ENCODE assay signal across 8 mouse cellular contexts in the genomic region with DNA sequence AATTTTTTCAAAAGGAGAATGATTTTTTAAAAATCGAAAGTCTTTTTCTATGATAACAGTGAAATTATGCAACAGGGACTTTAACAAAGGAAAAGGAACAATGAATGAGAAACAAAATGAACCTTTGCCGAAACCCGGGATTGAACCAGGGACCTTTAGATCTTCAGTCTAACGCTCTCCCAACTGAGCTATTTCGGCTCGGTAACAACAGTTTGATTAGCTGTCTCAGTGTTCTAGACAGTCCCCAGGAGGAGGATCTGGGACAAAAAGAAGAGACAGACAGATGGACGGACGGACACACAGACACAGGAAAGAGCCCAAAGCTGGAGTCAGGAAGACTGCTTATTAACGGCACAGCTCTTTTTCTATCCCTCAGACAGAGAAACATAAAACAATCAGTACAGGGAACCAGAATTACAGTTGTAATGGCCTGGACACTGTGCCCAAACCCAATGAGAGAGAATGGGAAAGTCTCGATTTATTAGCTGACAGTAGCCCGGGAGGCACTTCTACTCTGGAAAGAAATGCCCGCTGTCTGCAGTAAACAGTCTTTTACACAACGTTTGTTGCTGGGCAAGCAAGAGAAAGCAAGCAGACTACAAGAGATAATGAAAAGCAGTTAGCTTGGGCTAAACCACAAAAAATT. TPM values are rescaled to one million over a fixed set of nuclear protein-coding genes. Genes with fewer than 3 reads are reported as not detected.
DNase-seq lines count a peak whose midpoint lies in the region; ATAC-seq and TF ChIP-seq lines count a peak whose summit lies in the region.

No protein-coding gene starts in this region.

- ATAC-seq in kidney, postnatal 0 days (replicated peaks; ENCODE audit: low FRiP score, low read depth): peak; percentile 61; the same call in 1 of the 2 replicates
- ATAC-seq in liver, embryonic 14.5 days (ENCODE audit: insufficient read depth): peak; percentile 75
- ATAC-seq in neural tube, embryonic 11.5 days (ENCODE audit: insufficient read depth, low FRiP score, low TSS enrichment): peak; percentile 41; the same call in 1 of the 2 replicates

- H3K4me3 ChIP-seq in kidney, postnatal 0 days (replicated peaks; ENCODE audit: low read depth, low read length): peak overlapping the region; percentile 30
- H3K4me3 ChIP-seq in liver, embryonic 14.5 days (ENCODE audit: insufficient read depth in 1 of 2, low read depth in 2 of 2, low read length in 2 of 2): peak overlapping the region; percentile 53 to 66
- H3K4me3 ChIP-seq in neural tube, embryonic 11.5 days (ENCODE audit: low read depth, low read length): peak overlapping the region; percentile 26

- no peaks in the 10 kb centered on the region for H3K36me3 ChIP-seq in kidney, postnatal 0 days (ENCODE audit: insufficient read depth, low read length)
- no peaks in the 10 kb centered on the region for H3K36me3 ChIP-seq in liver, embryonic 14.5 days (replicated peaks; ENCODE audit: control insufficient read depth, insufficient read depth, low read depth)
- no peaks in the 10 kb centered on the region for H3K36me3 ChIP-seq in neural tube, embryonic 11.5 days (ENCODE audit: control insufficient read depth, insufficient read depth, low read length)

- H3K4me1 ChIP-seq in kidney, postnatal 0 days (replicated peaks; ENCODE audit: insufficient read depth, low read length): no peaks in the 10 kb centered on the region
- peaks cover 3 to 6% of the 10 kb centered on the region in 2 experiments; a peak in 2 of 4 replicates for H3K4me1 ChIP-seq in liver, embryonic 14.5 days (replicated peaks; ENCODE audit: control insufficient read depth in 2 of 2, insufficient read depth in 2 of 2, low read length in 1 of 2)
- H3K4me1 ChIP-seq in neural tube, embryonic 11.5 days (ENCODE audit: control insufficient read depth, insufficient read depth, low read length): no peaks in the 10 kb centered on the region

- H3K4me2 ChIP-seq in kidney, postnatal 0 days (ENCODE audit: low read length): peak overlapping the region; percentile 50
- H3K4me2 ChIP-seq in liver, embryonic 14.5 days (ENCODE audit: low read depth): peak overlapping the region; percentile 76
- peak overlapping the region; percentile 39 for H3K4me2 ChIP-seq in neural tube, embryonic 11.5 days (ENCODE audit: low read depth)

- no peak for TF ChIP-seq EP300 in liver, embryonic 14.5 days (IDR thresholded peaks at IDR 0.05; ENCODE audit: low read depth)

- no peaks in the 10 kb centered on the region for H3K27me3 ChIP-seq in kidney, postnatal 0 days (ENCODE audit: insufficient read depth, low read length)
- H3K27me3 ChIP-seq in liver, embryonic 14.5 days (ENCODE audit: control insufficient read depth, insufficient read depth, low read length): no peaks in the 10 kb centered on the region; the same call in 1 of the 2 replicates
- H3K27me3 ChIP-seq in neural tube, embryonic 11.5 days (ENCODE audit: control insufficient read depth, insufficient read depth, low read length): no peaks in the 10 kb centered on the region

- H3K9me3 ChIP-seq in kidney, postnatal 0 days (replicated peaks; ENCODE audit: low read length): no peaks in the 10 kb centered on the region
- H3K9me3 ChIP-seq in liver, embryonic 14.5 days (ENCODE audit: control insufficient read depth, low read length): no peaks in the 10 kb centered on the region
- no peaks in the 10 kb centered on the region for H3K9me3 ChIP-seq in neural tube, embryonic 11.5 days (ENCODE audit: control insufficient read depth, low read length)

- H3K27ac ChIP-seq in kidney, postnatal 0 days: no peak overlapping the region
- H3K27ac ChIP-seq in liver, embryonic 14.5 days: no peak overlapping the region
- H3K27ac ChIP-seq in neural tube, embryonic 11.5 days (ENCODE audit: low read depth, low read length): no peak overlapping the region

- TF ChIP-seq CTCF in kidney, postnatal 0 days (IDR thresholded peaks at IDR 0.05; ENCODE audit: low read depth): no peak
- no peak for TF ChIP-seq CTCF in liver, embryonic 14.5 days (IDR thresholded peaks at IDR 0.05; ENCODE audit: low read depth)

- DNase-seq in thymus, postnatal 14 days: peak; percentile 5
- no peak for DNase-seq in thymus, postnatal 10 days (ENCODE audit: low spot score in 2 of 2)
- DNase-seq in cerebellum, postnatal 25 days: peak; percentile 17 to 45
- peak; percentile 13 for DNase-seq in heart, adult 8-10 months (ENCODE audit: low spot score)
- DNase-seq in kidney, postnatal 0 days (ENCODE audit: low spot score): peak; percentile 55
- peak; percentile 62 to 73 (median 62) for DNase-seq in liver, embryonic 14.5 days (ENCODE audit: low read depth in 3 of 3, low spot score in 3 of 3)
- peak; percentile 76 for DNase-seq in neural tube, embryonic 11.5 days (ENCODE audit: low spot score)
- no peak for DNase-seq in ovary, postnatal 10 days (ENCODE audit: low spot score)

- 2% methylated on average over 13 of the region's 13 CpGs for WGBS in kidney, postnatal 0 days
- under 1% methylated on average over 13 of the region's 13 CpGs for WGBS in liver, embryonic 14.5 days (ENCODE audit: insufficient replicate concordance)
- under 1% methylated on average over 13 of the region's 13 CpGs for WGBS in neural tube, embryonic 11.5 days

- H3K9ac ChIP-seq in kidney, postnatal 0 days (ENCODE audit: low read depth, low read length): no peak overlapping the region
- peak overlapping the region; percentile 47 for H3K9ac ChIP-seq in liver, embryonic 14.5 days (replicated peaks)
- no peak overlapping the region; the same call in 1 of the 2 replicates for H3K9ac ChIP-seq in neural tube, embryonic 11.5 days (ENCODE audit: low read length)

RNA-seq across cellular contexts. Expression of gene Hist1h2br, which starts 49.3 kb away (rescaled TPM):
- total RNA-seq in heart, adult 8-10 months (2022): 10 to 100 TPM; 25.5 to 37.9 (median 28.9) TPM
- polyA plus RNA-seq in kidney, postnatal 0 days (2015; fragmentation: Nextera tagmentation; extraction: Ambion mirVana): 13.2 TPM in 2 replicates
- polyA plus RNA-seq in liver, embryonic 14.5 days (2012; rRNA removed): 3.4 and 9.6 TPM in 2 replicates
- 18.0 and 22.9 TPM in 2 replicates for polyA plus RNA-seq in liver, embryonic 14.5 days (2014; fragmentation: Nextera tagmentation; extraction: Ambion mirVana)
- polyA plus RNA-seq in neural tube, embryonic 11.5 days (2014; fragmentation: Nextera tagmentation; extraction: Ambion mirVana): 20.0 TPM in 2 replicates

RNA-seq across cellular contexts. Expression of gene Hist1h2ap, which starts 49.6 kb away (rescaled TPM):
- 10 to 100 TPM in 1 of 4 experiments, 1 to 10 TPM in 2, not detected in 1; 3.1 to 13.1 (median 4.1) TPM for total RNA-seq in heart, adult 8-10 months (2022)
- 2,281 and 2,496 TPM in 2 replicates for polyA plus RNA-seq in kidney, postnatal 0 days (2015; fragmentation: Nextera tagmentation; extraction: Ambion mirVana)
- polyA plus RNA-seq in liver, embryonic 14.5 days (2012; rRNA removed): 88.3 and 95.9 TPM in 2 replicates
- 6,830 and 6,963 TPM in 2 replicates for polyA plus RNA-seq in liver, embryonic 14.5 days (2014; fragmentation: Nextera tagmentation; extraction: Ambion mirVana)
- polyA plus RNA-seq in neural tube, embryonic 11.5 days (2014; fragmentation: Nextera tagmentation; extraction: Ambion mirVana): 4,141 and 4,626 TPM in 2 replicates

RNA-seq across cellular contexts. Expression of gene Hist1h4n, which starts 50.9 kb away (rescaled TPM):
- 10 to 100 TPM in 3 of 4 experiments, 1 to 10 TPM in 1; 6.1 to 17.9 (median 14.8) TPM for total RNA-seq in heart, adult 8-10 months (2022)
- 6.0 and 6.3 TPM in 2 replicates for polyA plus RNA-seq in kidney, postnatal 0 days (2015; fragmentation: Nextera tagmentation; extraction: Ambion mirVana)
- 37.4 and 50.3 TPM in 2 replicates for polyA plus RNA-seq in liver, embryonic 14.5 days (2012; rRNA removed)
- polyA plus RNA-seq in liver, embryonic 14.5 days (2014; fragmentation: Nextera tagmentation; extraction: Ambion mirVana): 33.6 and 35.5 TPM in 2 replicates
- 10.5 and 15.6 TPM in 2 replicates for polyA plus RNA-seq in neural tube, embryonic 11.5 days (2014; fragmentation: Nextera tagmentation; extraction: Ambion mirVana)

Comparison
In these comparisons a context has a peak if more than half of its experiments do, and no peak if none do; other contexts are left out.
1. DNase-seq: peak in thymus, postnatal 14 days (single experiment), cerebellum, postnatal 25 days (2 of 2), heart, adult 8-10 months (single experiment), kidney, postnatal 0 days (single experiment), liver, embryonic 14.5 days (3 of 3) and neural tube, embryonic 11.5 days (single experiment); none in thymus, postnatal 10 days (0 of 2) and ovary, postnatal 10 days (single experiment).
2. Peak in every context shown above with its lines, with median percentiles within 50 percentile points of each other: ATAC-seq, H3K4me2 ChIP-seq and H3K4me3 ChIP-seq.